Comparison of ENCODE assay signal across 8 mouse cellular contexts in the genomic region with DNA sequence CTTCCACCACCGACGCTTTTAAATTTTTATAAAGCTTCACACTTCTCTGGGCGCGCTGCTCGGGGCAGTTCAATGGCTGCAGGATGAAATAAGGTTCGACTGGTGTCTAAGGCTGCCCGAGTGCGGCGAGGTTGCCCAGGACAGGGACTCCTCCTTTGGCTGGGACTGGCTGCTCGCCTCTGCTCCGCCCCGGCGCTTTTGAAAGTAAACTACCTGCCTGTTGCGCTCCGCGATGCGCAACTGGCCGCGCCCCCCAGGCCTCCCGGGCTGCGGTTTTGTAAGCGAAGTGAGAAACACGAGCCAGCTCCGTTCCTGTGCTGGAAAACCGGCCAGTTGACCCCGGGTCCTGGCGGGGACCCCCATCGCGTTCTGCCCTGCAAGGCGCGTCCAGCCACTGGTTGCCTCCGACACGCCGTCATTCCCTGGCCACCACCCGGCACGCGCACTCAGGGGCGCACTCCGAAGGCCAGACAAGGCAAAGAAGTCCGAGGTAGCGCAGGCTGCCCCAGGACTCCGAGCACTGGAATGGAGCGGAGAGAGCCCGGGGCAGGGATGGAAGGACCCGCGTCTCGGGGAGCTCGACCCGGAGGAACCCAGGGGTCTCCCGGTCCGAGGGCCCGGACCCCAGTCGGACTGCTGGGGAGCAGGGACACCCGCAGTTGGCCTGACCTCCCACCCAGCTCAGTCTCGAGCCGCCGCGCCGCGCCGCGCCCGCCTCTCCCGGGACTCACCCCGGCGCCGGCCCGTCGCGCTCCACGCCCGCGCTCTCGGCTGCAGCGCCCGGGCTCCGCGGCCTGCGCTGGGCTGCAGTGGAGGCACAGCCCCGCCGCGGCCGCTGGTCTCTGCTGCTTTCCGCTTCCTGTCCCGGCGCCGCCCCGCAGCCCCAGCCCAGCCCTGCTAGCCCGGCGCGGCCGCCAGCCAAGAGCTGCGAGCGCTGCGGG. TPM values are rescaled to one million over a fixed set of nuclear protein-coding genes. Genes with fewer than 3 reads are reported as not detected.
DNase-seq lines count a peak whose midpoint lies in the region; ATAC-seq and TF ChIP-seq lines count a peak whose summit lies in the region.

Vangl1 (minus strand) TSS at position 913 of the 941 bp plus-strand sequence.

- no peaks in the 10 kb centered on the region for H3K9me3 ChIP-seq in ES-Bruce4 (replicated peaks; ENCODE audit: control insufficient read depth, insufficient read depth, low read length, poor library complexity, severe bottlenecking)
- H3K9me3 ChIP-seq in heart, embryonic 15.5 days (replicated peaks): no peaks in the 10 kb centered on the region
- no peaks in the 10 kb centered on the region for H3K9me3 ChIP-seq in lung, embryonic 15.5 days

- H3K4me3 ChIP-seq in ES-Bruce4 (ENCODE audit: low read depth, low read length): peak within 1 kb of the TSS; percentile 95
- peak within 1 kb of the TSS; percentile 67 for H3K4me3 ChIP-seq in heart, embryonic 15.5 days
- H3K4me3 ChIP-seq in lung, embryonic 15.5 days: peak within 1 kb of the TSS; percentile 64

- H3K27me3 ChIP-seq in ES-Bruce4 (ENCODE audit: control insufficient read depth, insufficient read depth, low read length, poor library complexity, severe bottlenecking): no peaks in the 10 kb centered on the region
- peaks cover 14% of the 10 kb centered on the region; the same call in 1 of the 2 replicates for H3K27me3 ChIP-seq in heart, embryonic 15.5 days
- H3K27me3 ChIP-seq in lung, embryonic 15.5 days: peaks cover 23% of the 10 kb centered on the region

- peaks cover 13% of the 10 kb centered on the region for H3K4me1 ChIP-seq in ES-Bruce4 (ENCODE audit: control insufficient read depth, insufficient read depth, low read length)
- peaks cover 37% of the 10 kb centered on the region for H3K4me1 ChIP-seq in heart, embryonic 15.5 days (replicated peaks)
- peaks cover 33% of the 10 kb centered on the region for H3K4me1 ChIP-seq in lung, embryonic 15.5 days

- H3K36me3 ChIP-seq in ES-Bruce4 (ENCODE audit: control insufficient read depth, insufficient read depth, low read length, poor library complexity, severe bottlenecking): no peaks in the 10 kb centered on the region
- no peaks in the 10 kb centered on the region for H3K36me3 ChIP-seq in heart, embryonic 15.5 days
- H3K36me3 ChIP-seq in lung, embryonic 15.5 days: no peaks in the 10 kb centered on the region

- ATAC-seq in erythroid progenitor cell, adult 5-6 weeks (replicated peaks; ENCODE audit: low FRiP score, poor library complexity, severe bottlenecking): 0 out of 2 replicates have a peak, but pooled peaks have one; percentile 39
- ATAC-seq in heart, embryonic 15.5 days (replicated peaks; ENCODE audit: insufficient number of reproducible peaks, insufficient read depth, low FRiP score, low read depth): peak; percentile 89
- ATAC-seq in lung, embryonic 15.5 days (ENCODE audit: borderline replicate concordance, extremely low read depth, low FRiP score, low TSS enrichment): peak; percentile 93

- peak within 1 kb of the TSS; percentile 82 for H3K4me2 ChIP-seq in heart, embryonic 15.5 days
- H3K4me2 ChIP-seq in lung, embryonic 15.5 days: peak within 1 kb of the TSS; percentile 72

- TF ChIP-seq CTCF in ES-Bruce4 (IDR thresholded peaks at IDR 0.05; ENCODE audit: low read depth, low read length): no peak

- under 1% methylated on average over 71 of the region's 95 CpGs for WGBS in heart, embryonic 15.5 days
- under 1% methylated on average over 82 of the region's 95 CpGs for WGBS in lung, embryonic 15.5 days

- no peak for TF ChIP-seq POLR2A in ES-Bruce4 (IDR thresholded peaks at IDR 0.05; ENCODE audit: insufficient read depth, low read length)

- H3K27ac ChIP-seq in ES-Bruce4 (ENCODE audit: insufficient read depth, low read length): peak within 1 kb of the TSS; percentile 48
- H3K27ac ChIP-seq in heart, embryonic 15.5 days: peak within 1 kb of the TSS; percentile 84
- peak within 1 kb of the TSS; percentile 78 for H3K27ac ChIP-seq in lung, embryonic 15.5 days

- DNase-seq in adrenal gland, postnatal 14 days: peak; percentile 89
- DNase-seq in kidney, postnatal 10 days: peak; percentile 92
- peak; percentile 84 for DNase-seq in ovary, postnatal 36 days (ENCODE audit: low spot score)
- DNase-seq in MN1 (ENCODE audit: low spot score): no peak

- peak within 1 kb of the TSS; percentile 96 for H3K9ac ChIP-seq in ES-Bruce4 (ENCODE audit: low read depth, poor library complexity, severe bottlenecking)
- H3K9ac ChIP-seq in heart, embryonic 15.5 days: peak within 1 kb of the TSS; percentile 80
- peak within 1 kb of the TSS; percentile 90 for H3K9ac ChIP-seq in lung, embryonic 15.5 days

- TF ChIP-seq EP300 in ES-Bruce4 (IDR thresholded peaks at IDR 0.05; ENCODE audit: insufficient read depth, low read depth, low read length): no peak

RNA-seq across cellular contexts. Expression of gene Vangl1, which starts in this region (rescaled TPM):
- polyA plus RNA-seq in ES-Bruce4 (2011; ENCODE audit: insufficient read depth, insufficient read length, low read depth, missing spikeins): 69.9 and 85.8 TPM in 2 replicates
- total RNA-seq in adrenal gland, postnatal 14 days (2021): 33.3 and 34.4 TPM in 2 replicates
- total RNA-seq in erythroid progenitor cell, adult 5-6 weeks (2015; ENCODE audit: low replicate concordance): 31.0 and 61.6 TPM in 2 replicates
- total RNA-seq in erythroid progenitor cell, adult 5-6 weeks (2017; ENCODE audit: low replicate concordance): 52.2 and 109 TPM in 2 replicates
- polyA plus RNA-seq in heart, embryonic 15.5 days (2015; fragmentation: Nextera tagmentation; extraction: Ambion mirVana): 20.2 and 21.6 TPM in 2 replicates
- 21.4 and 21.7 TPM in 2 replicates for polyA plus RNA-seq in lung, embryonic 15.5 days (2015; fragmentation: Nextera tagmentation; extraction: Ambion mirVana)

Comparison
In these comparisons a context has a peak if more than half of its experiments do, and no peak if none do; other contexts are left out.
1. ATAC-seq: peak in every context shown above with its lines; median percentile 93 in lung, embryonic 15.5 days; 89 in heart, embryonic 15.5 days; 39 in erythroid progenitor cell, adult 5-6 weeks.